Mouse (Mus musculus) heart, postnatal 0 days (tissue): ENCODE data around the gene Rbbp4. TPM values are rescaled to one million over a fixed set of nuclear protein-coding genes. Genes with fewer than 3 reads are reported as not detected.

Experiments
- ATAC-seq: fragments of 200-750 bp; cut with Nextera tagmentation; 2 replicates; pipeline ENCODE4 v1.8.0; 2017; ENCODE audit warnings: low read depth, moderate number of reproducible peaks, moderate library complexity; ENCODE audit not compliant: insufficient read depth
- DNase-seq: peaks from one replicate; pipeline ENCODE4 v3.0.0-alpha.2; 2016; ENCODE audit warnings: low spot score
- H3K27ac ChIP-seq: fragments of 300-500 bp; sonication (generic); 2 replicates; pipeline ENCODE4 v1.5.1; 2014; ENCODE audit warnings: low read depth, mild to moderate bottlenecking
- H3K27me3 ChIP-seq: fragments of 300-500 bp; sonication (generic); 2 replicates; pipeline ENCODE4 v1.6.1; 2014; ENCODE audit warnings: low read length, mixed read lengths; ENCODE audit not compliant: control insufficient read depth, insufficient read depth
- H3K36me3 ChIP-seq: fragments of 300-500 bp; sonication (generic); replicated peaks from 2 replicates; pipeline ENCODE4 v1.6.1; 2014; ENCODE audit warnings: low read length, mixed read lengths; ENCODE audit not compliant: control insufficient read depth, insufficient read depth
- H3K4me1 ChIP-seq: fragments of 300-500 bp; sonication (generic); 2 replicates; pipeline ENCODE4 v1.6.1; 2014; ENCODE audit warnings: antibody characterized with exemption; ENCODE audit not compliant: control insufficient read depth, insufficient read depth
- H3K4me2 ChIP-seq: fragments of 300-500 bp; sonication (generic); 2 replicates; pipeline ENCODE4 v1.6.1; 2014; ENCODE audit warnings: low read depth, mild to moderate bottlenecking, low read length, moderate library complexity
- H3K4me3 ChIP-seq: fragments of 300-500 bp; sonication (generic); 2 replicates; pipeline ENCODE4 v1.5.1; 2014; ENCODE audit warnings: low read depth, low read length
- H3K9ac ChIP-seq: fragments of 300-500 bp; sonication (generic); replicated peaks from 2 replicates; pipeline ENCODE4 v1.6.1; 2014; ENCODE audit warnings: low read depth, low read length, mixed read lengths
- H3K9me3 ChIP-seq: fragments of 300-500 bp; sonication (generic); replicated peaks from 2 replicates; pipeline ENCODE4 v1.6.1; 2016; ENCODE audit warnings: low read length; ENCODE audit not compliant: control insufficient read depth
- CTCF ChIP-seq: IDR thresholded peaks from 2 replicates; pipeline ENCODE4 v1.5.1; 2016; ENCODE audit warnings: antibody characterized with exemption, control low read depth, low read depth
- EP300 ChIP-seq: IDR thresholded peaks from 2 replicates; pipeline ENCODE4 v1.6.1; 2016; ENCODE audit warnings: antibody characterized with exemption, low read depth
- WGBS: fragments of 180-500 bp; shearing (Covaris S2); extraction: QIAGEN DNeasy Blood & Tissue Kit; methylation state at CpG from one replicate; pipeline ENCODE4 v1.1.7; 2014; 5-methylcytosine and 5-hydroxymethylcytosine counted together
- polyA plus RNA-seq: library from polyadenylated mRNA; unstranded; fragments of >200 nt; fragmentation: Nextera tagmentation; extraction: Ambion mirVana; gene quantifications from 2 replicates; pipeline ENCODE4 v1.2.1, GENCODE M21; 2015
- total RNA-seq: library from RNA; depleted of rRNA; stranded (reverse); fragments of >200 nt; gene quantifications from 2 replicates; pipeline ENCODE4 v1.2.3, GENCODE M21; 2014; ENCODE audit warnings: low replicate concordance

The Rbbp4 gene
- total and polyA plus RNA-seq, 2 experiments from 2014 or later, result 97.3 to 222 TPM

DNA sequence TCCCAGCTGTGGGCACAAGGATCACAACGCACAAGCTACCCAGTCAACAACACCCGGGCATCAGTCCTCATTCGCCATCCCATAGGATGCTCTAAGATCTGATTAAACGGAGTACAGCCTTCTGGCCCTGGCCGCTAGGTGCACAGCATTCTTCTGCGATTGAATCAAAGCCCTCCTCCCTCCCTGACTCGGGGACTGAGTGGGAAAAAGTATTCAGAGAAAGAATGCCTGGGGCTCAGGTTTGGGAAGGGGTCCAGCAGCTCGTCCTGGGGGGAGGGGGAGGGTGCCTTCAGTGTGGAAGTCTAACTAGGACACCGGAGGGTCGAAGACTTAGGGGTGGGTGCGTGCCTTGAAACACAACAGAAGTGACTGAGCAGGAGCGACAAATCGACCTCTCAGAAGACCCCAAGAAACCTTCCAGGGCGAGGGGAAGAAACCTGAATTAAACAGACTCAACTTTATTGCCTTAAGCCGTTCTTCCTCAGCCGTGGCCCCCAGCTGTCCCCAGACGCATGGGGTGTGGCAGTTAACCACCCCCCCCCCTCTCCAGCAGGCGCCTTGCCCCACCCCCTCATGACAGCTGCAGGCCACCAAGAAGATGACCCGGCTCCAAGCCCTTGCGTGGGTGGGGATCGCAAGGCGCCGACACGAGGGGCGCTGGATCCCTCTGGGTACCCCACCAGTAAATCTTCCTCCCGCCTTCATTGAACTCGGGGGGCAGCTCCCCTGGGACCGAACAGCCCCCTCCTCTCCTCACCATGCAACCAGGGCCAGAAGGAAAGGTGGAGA lies 48.3 kb downstream of the Rbbp4 start:
- WGBS, result 3% methylated on average over 28 of the region's 28 CpGs
- ATAC-seq, result peak; percentile 16; the same call in 1 of the 2 replicates

GRCm38 (mm10) chr4:129286001-129286682 lies 49.0 kb downstream of the Rbbp4 start:
- Histone ChIP-seq H3K36me3 (no peaks in the 10 kb centered on the region), H3K4me3 (peak overlapping the region; percentile 62; the same call in 1 of the 2 replicates), H3K27ac (no peak overlapping the region), H3K27me3 (peaks cover 16% of the 10 kb centered on the region; the same call in 1 of the 2 replicates), H3K4me2 (peak overlapping the region; percentile 99; the same call in 1 of the 2 replicates), H3K4me1 (peaks cover 9% of the 10 kb centered on the region; the same call in 1 of the 2 replicates), H3K9me3 (no peaks in the 10 kb centered on the region), H3K9ac (no peak overlapping the region)
- WGBS, result 61% methylated on average over 5 of the region's 5 CpGs
- no peak for TF ChIP-seq EP300
- TF ChIP-seq CTCF, result no peak
- DNase-seq (no peak), ATAC-seq (0 out of 2 replicates have a peak, but pooled peaks have one; percentile 7)

More for the DNA sequence above, 48.3 kb downstream of the Rbbp4 start:
- Histone ChIP-seq H3K9ac (peak overlapping the region; percentile 70), H3K9me3 (no peaks in the 10 kb centered on the region), H3K4me3 (peak overlapping the region; percentile 62), H3K36me3 (no peaks in the 10 kb centered on the region), H3K4me1 (peaks cover 9% of the 10 kb centered on the region; the same call in 1 of the 2 replicates), H3K27me3 (peaks cover 16% of the 10 kb centered on the region; the same call in 1 of the 2 replicates), H3K27ac (no peak overlapping the region), H3K4me2 (peak overlapping the region; percentile 99)
- peak; percentile 9 for DNase-seq
- no peak for TF ChIP-seq CTCF
- TF ChIP-seq EP300, result no peak

DNA sequence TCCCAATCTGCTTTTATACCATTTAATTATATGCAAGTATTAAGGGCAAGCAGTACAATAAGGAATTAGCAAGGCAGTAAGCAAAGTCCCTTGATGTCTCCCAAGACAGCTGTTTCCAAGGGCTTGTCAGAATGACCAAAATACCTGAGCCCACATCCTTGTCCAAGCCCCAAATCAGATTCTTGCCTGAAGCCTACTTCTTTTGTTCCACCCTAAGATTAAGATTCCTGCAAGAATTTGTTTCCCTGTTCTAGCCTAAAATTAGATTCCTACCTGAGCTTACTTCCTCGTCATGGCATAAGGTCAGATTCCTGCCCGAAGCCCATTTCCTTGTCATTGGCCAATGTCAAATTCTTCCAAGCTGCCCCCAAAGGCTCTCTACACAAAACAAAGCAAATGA lies 50.5 kb downstream of the Rbbp4 start:
- Histone ChIP-seq H3K27ac (no peak overlapping the region), H3K9me3 (no peaks in the 10 kb centered on the region), H3K9ac (no peak overlapping the region), H3K4me1 (peaks cover 9% of the 10 kb centered on the region; the same call in 1 of the 2 replicates), H3K27me3 (peaks cover 16% of the 10 kb centered on the region; the same call in 1 of the 2 replicates), H3K4me3 (no peak overlapping the region), H3K4me2 (no peak overlapping the region), H3K36me3 (no peaks in the 10 kb centered on the region)
- DNase-seq, result no peak
- no peak for ATAC-seq
- TF ChIP-seq EP300 (no peak), CTCF (no peak)
- 66% methylated on average over 2 of the region's 2 CpGs for WGBS

DNA sequence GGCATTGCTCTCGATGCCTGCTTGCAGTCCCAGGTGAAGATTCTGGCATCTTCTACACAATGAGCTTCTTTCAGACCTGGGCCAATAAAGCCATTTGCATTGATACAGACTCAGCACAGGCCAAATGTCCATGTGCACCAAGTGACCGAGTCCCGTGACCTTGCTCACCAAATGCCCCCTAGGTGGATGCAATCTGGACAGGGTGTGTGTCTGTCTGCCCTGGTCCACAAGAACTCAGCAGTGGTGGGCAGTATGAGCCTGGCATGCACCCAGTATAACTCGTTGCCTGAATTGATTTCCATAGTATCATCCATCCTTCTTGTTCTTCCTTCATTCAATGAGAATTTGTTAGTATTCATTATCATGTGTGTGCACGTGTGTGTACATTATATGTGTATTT lies 51.9 kb downstream of the Rbbp4 start:
- ATAC-seq (no peak), DNase-seq (no peak)
- Histone ChIP-seq H3K27ac (no peak overlapping the region), H3K9ac (no peak overlapping the region), H3K4me1 (peaks cover 9% of the 10 kb centered on the region; the same call in 1 of the 2 replicates), H3K9me3 (no peaks in the 10 kb centered on the region), H3K36me3 (no peaks in the 10 kb centered on the region), H3K4me2 (no peak overlapping the region), H3K27me3 (peaks cover 16% of the 10 kb centered on the region; the same call in 1 of the 2 replicates), H3K4me3 (no peak overlapping the region)
- no peak for TF ChIP-seq CTCF
- no peak for TF ChIP-seq EP300
- WGBS, result 84% methylated on average over 5 of the region's 5 CpGs

GRCm38 (mm10) chr4:129282786-129283185 lies 52.4 kb downstream of the Rbbp4 start:
- H3K27me3 ChIP-seq, result peaks cover 16% of the 10 kb centered on the region; the same call in 1 of the 2 replicates
- DNase-seq (no peak), ATAC-seq (no peak)
- no peak overlapping the region for H3K4me3 ChIP-seq
- no peak overlapping the region for H3K27ac ChIP-seq
- peaks cover 9% of the 10 kb centered on the region; the same call in 1 of the 2 replicates for H3K4me1 ChIP-seq
- H3K4me2 ChIP-seq, result no peak overlapping the region
- no peak overlapping the region for H3K9ac ChIP-seq
- WGBS, result 84% methylated on average over 5 of the region's 5 CpGs
- TF ChIP-seq EP300 (no peak), CTCF (no peak)
- H3K36me3 ChIP-seq, result no peaks in the 10 kb centered on the region
- H3K9me3 ChIP-seq, result no peaks in the 10 kb centered on the region
